Mouse (Mus musculus): ENCODE measurements at regions not wholly inside any gene's neighbourhood (a gene's known extent, or its start where the extent isn't known, plus 50 kb on each side); places are given as distances from the start of the nearest gene placed in this dataset.

GRCm38 (mm10) chr2:172728240-172728821 is 178.9 kb downstream of the Tfap2c start:
- WGBS = 2% methylated on average over 38 of the region's 53 CpGs
- Histone ChIP-seq H3K36me3 (ENCODE audit: control insufficient read depth, insufficient read depth, low read length) (no peaks in the 10 kb centered on the region), H3K4me2 (peak overlapping the region; percentile 48), H3K4me1 (ENCODE audit: control insufficient read depth, insufficient read depth, low read length) (peaks cover 31% of the 10 kb centered on the region), H3K4me3 (ENCODE audit: low read depth, low read length) (peak overlapping the region; percentile 24; the same call in 1 of the 2 replicates), H3K27me3 (ENCODE audit: control insufficient read depth, insufficient read depth, low read length) (peaks cover 82% of the 10 kb centered on the region), H3K27ac (ENCODE audit: low read depth, low read length) (no peak overlapping the region), H3K9me3 (ENCODE audit: control insufficient read depth, low read length) (no peaks in the 10 kb centered on the region), H3K9ac (ENCODE audit: low read length) (no peak overlapping the region)
- peak; percentile 98 for DNase-seq (ENCODE audit: low spot score, missing footprints)
- ATAC-seq (ENCODE audit: low FRiP score) = peak; percentile 95

- no peak overlapping the region for H3K4me3 ChIP-seq (ENCODE audit: low read depth, low read length)
- no peaks in the 10 kb centered on the region for H3K36me3 ChIP-seq (ENCODE audit: control insufficient read depth, insufficient read depth, low read length)
- H3K9me3 ChIP-seq (ENCODE audit: control insufficient read depth, low read length) = no peaks in the 10 kb centered on the region
- peaks cover 82% of the 10 kb centered on the region for H3K27me3 ChIP-seq (ENCODE audit: control insufficient read depth, insufficient read depth, low read length)
- 58% methylated on average over 4 of the region's 4 CpGs for WGBS
- no peak overlapping the region for H3K9ac ChIP-seq (ENCODE audit: low read length)
- H3K27ac ChIP-seq (ENCODE audit: low read depth, low read length) = no peak overlapping the region
- peaks cover 31% of the 10 kb centered on the region for H3K4me1 ChIP-seq (ENCODE audit: control insufficient read depth, insufficient read depth, low read length)
- DNase-seq (ENCODE audit: low spot score, missing footprints) = peak; percentile 91
- no peak overlapping the region for H3K4me2 ChIP-seq
- no peak for ATAC-seq (ENCODE audit: low FRiP score)
These were observed 179.8 kb downstream of the Tfap2c start for GRCm38 (mm10) chr2:172729151-172729550.

GRCm38 (mm10) chr2:172729741-172730140 is 180.3 kb downstream of the Tfap2c start:
- no peak overlapping the region for H3K9ac ChIP-seq (ENCODE audit: low read length)
- H3K27me3 ChIP-seq (ENCODE audit: control insufficient read depth, insufficient read depth, low read length) = peaks cover 85% of the 10 kb centered on the region
- H3K4me3 ChIP-seq (ENCODE audit: low read depth, low read length) = no peak overlapping the region
- no peaks in the 10 kb centered on the region for H3K9me3 ChIP-seq (ENCODE audit: control insufficient read depth, low read length)
- ATAC-seq (ENCODE audit: low FRiP score) (no peak), DNase-seq (ENCODE audit: low spot score, missing footprints) (no peak)
- 53% methylated on average over 9 of the region's 9 CpGs for WGBS
- H3K4me1 ChIP-seq (ENCODE audit: control insufficient read depth, insufficient read depth, low read length) = peaks cover 31% of the 10 kb centered on the region
- no peak overlapping the region for H3K27ac ChIP-seq (ENCODE audit: low read depth, low read length)
- no peak overlapping the region for H3K4me2 ChIP-seq
- no peaks in the 10 kb centered on the region for H3K36me3 ChIP-seq (ENCODE audit: control insufficient read depth, insufficient read depth, low read length)

- H3K9ac ChIP-seq (ENCODE audit: low read length) = no peak overlapping the region
- no peaks in the 10 kb centered on the region for H3K36me3 ChIP-seq (ENCODE audit: control insufficient read depth, insufficient read depth, low read length)
- no peaks in the 10 kb centered on the region for H3K9me3 ChIP-seq (ENCODE audit: control insufficient read depth, low read length)
- ATAC-seq (ENCODE audit: low FRiP score) = no peak
- H3K27me3 ChIP-seq (ENCODE audit: control insufficient read depth, insufficient read depth, low read length) = peaks cover 87% of the 10 kb centered on the region
- peak; percentile 92 for DNase-seq (ENCODE audit: low spot score, missing footprints)
- no peak overlapping the region for H3K4me3 ChIP-seq (ENCODE audit: low read depth, low read length)
- peak overlapping the region; percentile 25; the same call in 1 of the 2 replicates for H3K4me2 ChIP-seq
- no peak overlapping the region for H3K27ac ChIP-seq (ENCODE audit: low read depth, low read length)
- H3K4me1 ChIP-seq (ENCODE audit: control insufficient read depth, insufficient read depth, low read length) = peaks cover 31% of the 10 kb centered on the region
- WGBS = 0% methylated on average over 18 of the region's 18 CpGs
These were observed 182.0 kb downstream of the Tfap2c start for GRCm38 (mm10) chr2:172731408-172731807.

- Histone ChIP-seq H3K4me3 (ENCODE audit: low read depth, low read length) (no peak overlapping the region), H3K27me3 (ENCODE audit: control insufficient read depth, insufficient read depth, low read length) (peaks cover 87% of the 10 kb centered on the region), H3K4me1 (ENCODE audit: control insufficient read depth, insufficient read depth, low read length) (peaks cover 22% of the 10 kb centered on the region), H3K36me3 (ENCODE audit: control insufficient read depth, insufficient read depth, low read length) (no peaks in the 10 kb centered on the region), H3K9me3 (ENCODE audit: control insufficient read depth, low read length) (no peaks in the 10 kb centered on the region), H3K27ac (ENCODE audit: low read depth, low read length) (no peak overlapping the region), H3K9ac (ENCODE audit: low read length) (no peak overlapping the region), H3K4me2 (no peak overlapping the region)
- DNase-seq (ENCODE audit: low spot score, missing footprints) = peak; percentile 93
- ATAC-seq (ENCODE audit: low FRiP score) = no peak
- 3% methylated on average over 19 of the region's 19 CpGs for WGBS
These were observed 183.2 kb downstream of the Tfap2c start for GRCm38 (mm10) chr2:172732453-172733210.

GRCm38 (mm10) chr2:172733403-172733995 is 184.1 kb downstream of the Tfap2c start:
- Histone ChIP-seq H3K27me3 (ENCODE audit: control insufficient read depth, insufficient read depth, low read length) (peaks cover 96% of the 10 kb centered on the region), H3K9me3 (ENCODE audit: control insufficient read depth, low read length) (no peaks in the 10 kb centered on the region), H3K27ac (ENCODE audit: low read depth, low read length) (no peak overlapping the region), H3K9ac (ENCODE audit: low read length) (no peak overlapping the region), H3K4me1 (ENCODE audit: control insufficient read depth, insufficient read depth, low read length) (peaks cover 17% of the 10 kb centered on the region), H3K36me3 (ENCODE audit: control insufficient read depth, insufficient read depth, low read length) (no peaks in the 10 kb centered on the region), H3K4me3 (ENCODE audit: low read depth, low read length) (no peak overlapping the region), H3K4me2 (no peak overlapping the region)
- WGBS = 4% methylated on average over 9 of the region's 9 CpGs
- DNase-seq (ENCODE audit: low spot score, missing footprints) = peak; percentile 90
- ATAC-seq (ENCODE audit: low FRiP score) = no peak

GRCm38 (mm10) chr2:172735621-172736020 is 186.2 kb downstream of the Tfap2c start:
- WGBS = 17% methylated on average over 6 of the region's 6 CpGs
- peaks cover 11% of the 10 kb centered on the region for H3K4me1 ChIP-seq (ENCODE audit: control insufficient read depth, insufficient read depth, low read length)

GRCm38 (mm10) chr2:172739041-172739491 is 189.7 kb downstream of the Tfap2c start:
- ATAC-seq (ENCODE audit: low FRiP score) (peak; percentile 42; the same call in 1 of the 2 replicates), DNase-seq (ENCODE audit: low spot score, missing footprints) (no peak)
- H3K4me1 ChIP-seq (ENCODE audit: control insufficient read depth, insufficient read depth, low read length) = no peaks in the 10 kb centered on the region
- no peaks in the 10 kb centered on the region for H3K9me3 ChIP-seq (ENCODE audit: control insufficient read depth, low read length)
- H3K27me3 ChIP-seq (ENCODE audit: control insufficient read depth, insufficient read depth, low read length) = peaks cover 69% of the 10 kb centered on the region
- no peak overlapping the region for H3K9ac ChIP-seq (ENCODE audit: low read length)
- no peak overlapping the region for H3K27ac ChIP-seq (ENCODE audit: low read depth, low read length)
- WGBS = 2% methylated on average over 11 of the region's 11 CpGs
- H3K36me3 ChIP-seq (ENCODE audit: control insufficient read depth, insufficient read depth, low read length) = no peaks in the 10 kb centered on the region
- no peak overlapping the region for H3K4me2 ChIP-seq
- no peak overlapping the region for H3K4me3 ChIP-seq (ENCODE audit: low read depth, low read length)

More at GRCm38 (mm10) chr2:172735621-172736020, 186.2 kb downstream of the Tfap2c start:
- H3K9me3 ChIP-seq (ENCODE audit: control insufficient read depth, low read length) = no peaks in the 10 kb centered on the region
- H3K36me3 ChIP-seq (ENCODE audit: control insufficient read depth, insufficient read depth, low read length) = no peaks in the 10 kb centered on the region
- no peak overlapping the region for H3K4me2 ChIP-seq
- no peak overlapping the region for H3K9ac ChIP-seq (ENCODE audit: low read length)
- DNase-seq (ENCODE audit: low spot score, missing footprints) (no peak), ATAC-seq (ENCODE audit: low FRiP score) (no peak)
- peaks cover 98% of the 10 kb centered on the region for H3K27me3 ChIP-seq (ENCODE audit: control insufficient read depth, insufficient read depth, low read length)
- H3K27ac ChIP-seq (ENCODE audit: low read depth, low read length) = no peak overlapping the region
- H3K4me3 ChIP-seq (ENCODE audit: low read depth, low read length) = no peak overlapping the region

GRCm38 (mm10) chr2:172739529-172739928 is 190.1 kb downstream of the Tfap2c start:
- no peak overlapping the region for H3K27ac ChIP-seq (ENCODE audit: low read depth, low read length)
- no peak overlapping the region for H3K9ac ChIP-seq (ENCODE audit: low read length)
- H3K36me3 ChIP-seq (ENCODE audit: control insufficient read depth, insufficient read depth, low read length) = no peaks in the 10 kb centered on the region
- H3K9me3 ChIP-seq (ENCODE audit: control insufficient read depth, low read length) = no peaks in the 10 kb centered on the region
- no peaks in the 10 kb centered on the region for H3K4me1 ChIP-seq (ENCODE audit: control insufficient read depth, insufficient read depth, low read length)
- no peak overlapping the region for H3K4me3 ChIP-seq (ENCODE audit: low read depth, low read length)
- ATAC-seq (ENCODE audit: low FRiP score) (no peak), DNase-seq (ENCODE audit: low spot score, missing footprints) (no peak)
- no peak overlapping the region for H3K4me2 ChIP-seq
- WGBS = 11% methylated on average over 19 of the region's 19 CpGs
- H3K27me3 ChIP-seq (ENCODE audit: control insufficient read depth, insufficient read depth, low read length) = peaks cover 64% of the 10 kb centered on the region

Data from midbrain, embryonic 11.5 days (tissue).